Mouse (Mus musculus) lung, postnatal 0 days (tissue): ENCODE results near the gene Vwa3b. TPM values are rescaled to one million over a fixed set of nuclear protein-coding genes. Genes with fewer than 3 reads are reported as not detected.
"Not testable (repeated sequence)": the region's sequence is repeated elsewhere in the genome, so short reads cannot be mapped to it uniquely, and the experiment has no call there.

ENCODE experiments used
- ATAC-seq: fragments of 200-750 bp; cut with Nextera tagmentation; 2 replicates; pipeline ENCODE4 v1.8.0; 2017; ENCODE audit warnings: moderate library complexity
- DNase-seq: peaks from one replicate; pipeline ENCODE4 v3.0.0-alpha.2; 2016; ENCODE audit warnings: low spot score
- H3K27ac ChIP-seq: fragments of 300-500 bp; sonication (generic); 2 replicates; pipeline ENCODE4 v1.5.1; 2014; ENCODE audit warnings: antibody characterized with exemption, mild to moderate bottlenecking, low read length, mixed read lengths
- H3K27me3 ChIP-seq: fragments of 300-500 bp; sonication (generic); replicated peaks from 2 replicates; pipeline ENCODE4 v1.6.1; 2014; ENCODE audit warnings: low read length, mixed read lengths; ENCODE audit not compliant: insufficient read depth
- H3K36me3 ChIP-seq: fragments of 300-500 bp; sonication (generic); 2 replicates; pipeline ENCODE4 v1.6.1; 2014; ENCODE audit warnings: low read length, mixed read lengths; ENCODE audit not compliant: insufficient read depth
- H3K4me1 ChIP-seq: fragments of 300-500 bp; sonication (generic); 2 replicates; pipeline ENCODE4 v1.6.1; 2014; ENCODE audit warnings: antibody characterized with exemption, low read depth, low read length, mixed read lengths; ENCODE audit not compliant: insufficient read depth
- H3K4me2 ChIP-seq: fragments of 300-500 bp; sonication (generic); replicated peaks from 2 replicates; pipeline ENCODE4 v1.6.1; 2014; ENCODE audit warnings: low read depth, mild to moderate bottlenecking, low read length, moderate library complexity, mixed read lengths
- H3K4me3 ChIP-seq: fragments of 300-500 bp; sonication (generic); 2 replicates; pipeline ENCODE4 v1.5.1; 2014; ENCODE audit warnings: low read depth, low read length
- H3K9ac ChIP-seq: fragments of 300-500 bp; sonication (generic); replicated peaks from 2 replicates; pipeline ENCODE4 v1.6.1; 2014; ENCODE audit warnings: low read depth, mild to moderate bottlenecking
- H3K9me3 ChIP-seq: fragments of 300-500 bp; sonication (generic); 2 replicates; pipeline ENCODE4 v1.6.1; 2016; ENCODE audit warnings: low read length, mixed read lengths
- CTCF ChIP-seq: IDR thresholded peaks from 2 replicates; pipeline ENCODE4 v1.5.1; 2016; ENCODE audit warnings: antibody characterized with exemption, mild to moderate bottlenecking
- EP300 ChIP-seq: IDR thresholded peaks from 2 replicates; pipeline ENCODE4 v1.6.1; 2016; ENCODE audit warnings: antibody characterized with exemption, mild to moderate bottlenecking, control low read depth
- WGBS: fragments of 180-500 bp; shearing (Covaris S2); extraction: QIAGEN DNeasy Blood & Tissue Kit; methylation state at CpG from one replicate; pipeline ENCODE4 v1.1.7; 2014; 5-methylcytosine and 5-hydroxymethylcytosine counted together
- polyA plus RNA-seq: library from polyadenylated mRNA; unstranded; fragments of >200 nt; fragmentation: Nextera tagmentation; extraction: Ambion mirVana; gene quantifications from 2 replicates; pipeline ENCODE4 v1.2.1, GENCODE M21; 2015

The Vwa3b gene
- polyA plus RNA-seq, 1 experiment from 2014 or later, result 1.4 TPM

DNA sequence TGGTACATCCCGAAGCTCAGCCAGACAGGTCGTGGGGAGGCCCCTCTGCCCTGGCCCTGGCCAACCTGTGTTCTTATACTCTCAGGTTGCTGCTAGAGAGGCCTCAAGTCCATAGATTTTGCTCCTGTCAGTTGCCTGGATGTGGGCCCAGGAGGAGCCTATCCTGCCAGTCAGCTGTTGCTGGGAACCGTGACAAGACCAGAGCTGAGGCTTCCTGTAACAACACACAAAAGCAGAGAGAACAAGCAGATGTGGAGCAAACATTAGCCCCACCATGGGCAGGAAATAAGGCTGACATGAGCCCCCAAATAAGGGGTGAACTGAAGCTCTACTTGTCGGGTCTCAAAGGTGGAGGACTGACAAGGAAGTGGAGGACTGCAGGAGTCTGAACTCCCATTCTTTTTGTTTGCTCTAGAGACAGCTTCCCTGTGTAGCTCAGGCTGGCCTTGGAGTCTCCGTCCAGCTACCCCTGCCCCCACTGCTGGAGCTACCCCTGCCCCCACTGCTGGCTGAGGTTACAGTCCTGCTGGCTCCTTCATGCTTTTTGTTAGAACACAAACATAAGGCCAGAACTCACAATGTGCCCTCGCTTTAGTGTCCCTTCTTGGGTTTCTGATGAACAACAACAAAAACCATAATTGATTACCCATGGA is 29.7 kb upstream of the Vwa3b start:
- 0 out of 2 replicates have a peak, but pooled peaks have one; percentile 23 for ATAC-seq

DNA sequence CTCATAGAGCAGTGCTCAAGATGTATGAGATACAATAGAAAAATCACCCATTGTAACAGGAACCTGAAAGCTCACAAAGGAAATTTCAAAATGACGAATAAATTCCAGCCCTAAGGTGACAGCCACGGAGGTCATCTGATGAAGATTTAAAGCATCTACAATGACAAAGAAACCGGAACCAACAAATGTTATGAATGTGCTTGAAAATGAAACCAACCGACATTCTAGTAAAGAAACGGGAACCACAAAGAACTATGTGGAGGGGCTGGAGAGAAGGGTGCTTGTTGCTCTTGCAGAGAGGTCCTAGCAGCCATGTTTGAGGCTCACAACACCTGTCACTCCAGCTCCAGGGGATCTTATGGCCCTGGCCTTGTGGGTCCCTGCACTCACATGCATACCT is 26.1 kb upstream of the Vwa3b start:
- Histone ChIP-seq H3K27ac (no peak overlapping the region), H3K27me3 (no peaks in the 10 kb centered on the region), H3K4me1 (no peaks in the 10 kb centered on the region), H3K9me3 (no peaks in the 10 kb centered on the region), H3K4me2 (no peak overlapping the region), H3K4me3 (no peak overlapping the region), H3K9ac (no peak overlapping the region), H3K36me3 (no peaks in the 10 kb centered on the region)
- DNase-seq (no peak), ATAC-seq (no peak)
- 67% methylated on average over 5 of the region's 5 CpGs for WGBS
- TF ChIP-seq EP300, result no peak
- TF ChIP-seq CTCF, result no peak

More for the DNA sequence above, 29.7 kb upstream of the Vwa3b start:
- no peak overlapping the region for H3K9ac ChIP-seq
- 42% methylated on average over 6 of the region's 6 CpGs for WGBS
- no peak overlapping the region for H3K4me3 ChIP-seq
- no peak for DNase-seq
- TF ChIP-seq EP300, result no peak
- no peak for TF ChIP-seq CTCF
- H3K4me1 ChIP-seq, result no peaks in the 10 kb centered on the region
- no peaks in the 10 kb centered on the region for H3K9me3 ChIP-seq
- H3K36me3 ChIP-seq, result no peaks in the 10 kb centered on the region
- no peak overlapping the region for H3K27ac ChIP-seq
- H3K4me2 ChIP-seq, result no peak overlapping the region
- H3K27me3 ChIP-seq, result no peaks in the 10 kb centered on the region

DNA sequence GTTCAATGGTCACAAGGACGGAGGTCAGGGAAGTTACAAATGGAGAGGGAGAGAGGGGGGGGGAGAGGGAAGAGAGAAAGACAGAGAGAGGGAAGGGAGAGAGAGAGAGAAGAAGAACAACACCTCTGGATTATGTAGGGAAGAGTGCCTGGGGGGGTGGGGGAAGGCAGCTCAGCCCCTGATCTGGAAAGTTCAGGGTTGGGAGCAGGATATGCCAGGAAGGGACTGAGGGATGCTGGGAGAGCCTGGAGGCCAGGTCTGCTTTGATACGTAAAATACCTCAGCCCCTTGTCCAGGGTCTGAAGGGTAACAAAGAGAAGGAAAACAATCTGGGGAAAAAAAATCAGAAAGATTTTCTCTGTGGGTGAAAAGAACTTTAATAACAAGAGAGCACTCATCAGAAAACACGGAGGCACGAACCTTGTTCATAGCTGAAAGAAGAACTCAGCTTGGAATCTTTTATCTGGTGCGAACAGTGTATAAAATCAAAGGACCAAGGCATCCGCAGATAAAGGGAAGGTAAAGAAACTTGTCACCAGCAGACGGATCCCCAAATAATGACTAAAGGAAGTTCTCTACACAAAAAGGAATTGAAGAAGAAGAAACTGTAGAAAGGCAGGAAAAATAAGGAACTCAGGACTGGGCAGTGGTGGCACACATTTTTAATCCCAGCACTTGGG is 24.6 kb upstream of the Vwa3b start:
- Histone ChIP-seq H3K4me1 (no peaks in the 10 kb centered on the region), H3K4me3 (no peak overlapping the region), H3K9me3 (no peaks in the 10 kb centered on the region), H3K4me2 (no peak overlapping the region), H3K27me3 (no peaks in the 10 kb centered on the region), H3K27ac (no peak overlapping the region), H3K36me3 (no peaks in the 10 kb centered on the region), H3K9ac (no peak overlapping the region)
- no peak for ATAC-seq
- TF ChIP-seq EP300, result no peak
- no peak for TF ChIP-seq CTCF
- DNase-seq, result no peak
- WGBS, result 35% methylated on average over 7 of the region's 7 CpGs

DNA sequence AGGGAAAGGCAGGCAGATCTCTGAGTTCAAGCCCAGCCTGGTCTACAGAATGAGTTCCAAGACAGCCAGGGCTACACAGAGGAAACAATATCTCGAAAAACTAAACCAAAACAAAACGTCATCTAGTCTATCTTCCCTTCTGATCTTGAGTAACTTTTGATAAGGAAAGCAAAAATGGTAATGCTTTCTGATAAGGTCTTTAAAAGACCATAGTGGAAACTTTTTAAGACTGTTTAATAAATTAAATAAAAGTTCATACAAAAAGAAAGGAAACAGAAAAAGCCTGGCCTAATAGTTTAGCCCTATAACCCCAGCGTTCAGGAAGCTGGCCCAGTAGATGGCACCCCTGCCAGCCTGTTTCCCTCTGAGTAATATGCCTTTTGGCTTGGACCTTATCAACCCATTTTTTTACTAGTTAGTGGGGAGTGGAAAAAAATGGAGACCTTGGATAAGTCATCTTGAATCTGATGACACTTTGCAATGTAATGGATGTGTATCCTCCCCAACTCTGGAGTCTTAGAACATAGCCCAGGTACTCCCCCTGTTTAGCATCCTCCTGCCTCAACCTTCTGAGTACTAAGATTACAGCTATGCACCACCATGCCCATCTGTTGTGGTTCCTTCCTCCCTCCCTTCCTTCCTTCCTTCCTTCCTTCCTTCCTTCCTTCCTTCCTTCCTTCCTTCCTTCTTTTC is 23.9 kb upstream of the Vwa3b start:
- Histone ChIP-seq H3K27ac (no peak overlapping the region), H3K4me1 (no peaks in the 10 kb centered on the region), H3K27me3 (no peaks in the 10 kb centered on the region), H3K36me3 (no peaks in the 10 kb centered on the region), H3K4me3 (no peak overlapping the region), H3K9me3 (no peaks in the 10 kb centered on the region), H3K9ac (no peak overlapping the region), H3K4me2 (no peak overlapping the region)
- WGBS, result 47% methylated on average over 3 of the region's 3 CpGs
- TF ChIP-seq CTCF (no peak), EP300 (no peak)
- ATAC-seq (no peak), DNase-seq (no peak)

DNA sequence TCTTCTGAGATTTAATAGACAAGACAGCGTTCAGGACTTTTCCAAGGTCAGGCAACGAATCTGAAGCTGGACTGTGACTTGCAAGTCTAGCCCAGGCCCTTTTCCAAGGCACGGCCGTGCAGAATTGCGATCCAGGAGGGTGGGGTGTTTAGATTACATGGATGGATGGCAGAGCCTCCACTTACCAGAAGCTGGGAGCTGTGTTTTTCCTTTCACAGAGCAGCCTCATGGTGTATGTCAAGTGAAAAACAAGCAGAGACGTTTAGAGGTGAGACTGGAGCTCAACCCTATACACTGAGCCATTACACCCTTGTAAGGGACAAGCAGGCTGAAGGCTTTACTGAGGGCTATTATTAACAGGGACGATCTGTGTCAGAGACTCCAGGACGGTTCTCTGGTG is 21.9 kb upstream of the Vwa3b start:
- DNase-seq, result no peak
- H3K27me3 ChIP-seq, result no peaks in the 10 kb centered on the region

DNA sequence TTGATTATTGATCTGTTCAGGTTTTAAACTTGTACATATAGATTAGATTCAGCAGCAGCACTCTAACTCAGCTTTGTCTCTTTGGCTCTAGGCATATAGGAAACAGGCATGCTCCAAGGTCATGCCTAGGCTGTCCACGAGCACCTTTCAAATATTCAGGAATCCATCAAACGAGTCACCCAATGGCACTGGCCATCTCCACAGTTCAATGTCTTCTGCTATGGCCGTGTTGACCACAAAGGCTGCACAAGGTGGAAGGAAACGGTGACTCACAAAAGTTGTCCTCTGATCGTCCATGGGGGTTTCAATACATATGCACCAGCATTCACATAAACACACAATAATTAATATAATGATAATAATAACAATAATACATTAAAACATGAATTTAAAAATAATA is 21.4 kb upstream of the Vwa3b start:
- DNase-seq (no peak), ATAC-seq (no peak)
- H3K4me3 ChIP-seq, result no peak overlapping the region
- 76% methylated on average over 5 of the region's 5 CpGs for WGBS
- TF ChIP-seq EP300 (no peak), CTCF (no peak)
- H3K9ac ChIP-seq, result no peak overlapping the region
- no peak overlapping the region for H3K4me2 ChIP-seq
- no peaks in the 10 kb centered on the region for H3K9me3 ChIP-seq
- H3K27ac ChIP-seq, result no peak overlapping the region
- no peaks in the 10 kb centered on the region for H3K36me3 ChIP-seq
- no peaks in the 10 kb centered on the region for H3K4me1 ChIP-seq
- H3K27me3 ChIP-seq, result no peaks in the 10 kb centered on the region

More for the DNA sequence above, 21.9 kb upstream of the Vwa3b start:
- Histone ChIP-seq H3K9me3 (no peaks in the 10 kb centered on the region), H3K4me1 (no peaks in the 10 kb centered on the region), H3K4me3 (no peak overlapping the region), H3K36me3 (no peaks in the 10 kb centered on the region), H3K27ac (no peak overlapping the region), H3K4me2 (no peak overlapping the region), H3K9ac (no peak overlapping the region)
- no peak for TF ChIP-seq CTCF
- no peak for TF ChIP-seq EP300
- WGBS, result 68% methylated on average over 8 of the region's 8 CpGs
- no peak for ATAC-seq

DNA sequence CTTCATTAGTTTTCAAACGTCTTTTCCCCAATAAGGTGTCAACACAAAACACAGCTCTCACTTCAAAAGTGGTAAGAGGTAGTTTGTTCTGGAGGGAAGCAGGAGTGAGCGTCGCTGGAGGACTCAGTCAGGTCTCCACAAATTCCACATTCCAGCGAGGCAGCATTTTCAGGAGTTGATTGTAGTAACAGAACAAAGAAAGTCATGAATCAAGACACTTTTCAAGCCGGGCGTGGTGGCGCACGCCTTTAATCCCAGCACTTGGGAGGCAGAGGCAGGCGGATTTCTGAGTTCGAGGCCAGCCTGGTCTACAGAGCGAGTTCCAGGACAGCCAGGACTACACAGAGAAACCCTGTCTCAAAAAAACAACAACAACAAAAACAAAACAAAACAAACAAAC is 19.9 kb upstream of the Vwa3b start:
- ATAC-seq, DNase-seq, H3K4me3 ChIP-seq: not testable (repeated sequence)

More for the DNA sequence above, 19.9 kb upstream of the Vwa3b start:
- not testable (repeated sequence) for H3K9me3 ChIP-seq, H3K9ac ChIP-seq, H3K27me3 ChIP-seq, H3K36me3 ChIP-seq, H3K4me2 ChIP-seq, H3K27ac ChIP-seq, H3K4me1 ChIP-seq
- 80% methylated on average over 10 of the region's 11 CpGs for WGBS
